Mouse (Mus musculus) stomach, postnatal 0 days (tissue): ENCODE results near the gene Gast. TPM values are rescaled to one million over a fixed set of nuclear protein-coding genes. Genes with fewer than 3 reads are reported as not detected.
A peak's percentile ranks its signal among the peaks of the same experiment; 100 is the strongest.

Source experiments
- ATAC-seq: fragments of 200-750 bp; cut with Nextera tagmentation; 2 replicates; pipeline ENCODE4 v1.8.0; 2017; ENCODE audit not compliant: low FRiP score, low TSS enrichment
- DNase-seq: peaks from one replicate; pipeline ENCODE4 v3.0.0-alpha.2; 2016; ENCODE audit warnings: low spot score
- H3K27ac ChIP-seq: fragments of 300-500 bp; sonication (generic); replicated peaks from 2 replicates; pipeline ENCODE4 v1.5.1; 2014; ENCODE audit warnings: mild to moderate bottlenecking, control low read depth
- H3K27me3 ChIP-seq: fragments of 300-500 bp; sonication (generic); 2 replicates; pipeline ENCODE4 v1.6.1; 2014; ENCODE audit warnings: low read length; ENCODE audit not compliant: control insufficient read depth, insufficient read depth
- H3K36me3 ChIP-seq: fragments of 300-500 bp; sonication (generic); 2 replicates; pipeline ENCODE4 v1.6.1; 2014; ENCODE audit warnings: low read length, mixed read lengths; ENCODE audit not compliant: control insufficient read depth, insufficient read depth
- H3K4me1 ChIP-seq: fragments of 300-500 bp; sonication (generic); replicated peaks from 2 replicates; pipeline ENCODE4 v1.6.1; 2014; ENCODE audit warnings: antibody characterized with exemption; ENCODE audit not compliant: control insufficient read depth, insufficient read depth
- H3K4me2 ChIP-seq: fragments of 300-500 bp; sonication (generic); replicated peaks from 2 replicates; pipeline ENCODE4 v1.6.1; 2014; ENCODE audit warnings: low read depth, mild to moderate bottlenecking, control low read depth, moderate library complexity
- H3K4me3 ChIP-seq: fragments of 300-500 bp; sonication (generic); 2 replicates; pipeline ENCODE4 v1.5.1; 2014; ENCODE audit warnings: low read depth, low read length, control low read depth
- H3K9ac ChIP-seq: fragments of 300-500 bp; sonication (generic); 2 replicates; pipeline ENCODE4 v1.6.1; 2014; ENCODE audit warnings: mild to moderate bottlenecking, low read length, control low read depth, mixed read lengths
- H3K9me3 ChIP-seq: fragments of 300-500 bp; sonication (generic); 2 replicates; pipeline ENCODE4 v1.6.1; 2016; ENCODE audit warnings: low read length; ENCODE audit not compliant: control insufficient read depth
- CTCF ChIP-seq: IDR thresholded peaks from 2 replicates; pipeline ENCODE4 v1.5.1; 2016; ENCODE audit warnings: antibody characterized with exemption, low read depth, mild to moderate bottlenecking, moderate library complexity
- EP300 ChIP-seq: optimal IDR thresholded peaks from 2 replicates; pipeline ENCODE3; 2016; ENCODE audit warnings: antibody characterized with exemption
- WGBS: fragments of 180-500 bp; shearing (Covaris S2); extraction: QIAGEN DNeasy Blood & Tissue Kit; methylation state at CpG from one replicate; pipeline ENCODE4 v1.1.7; 2014; 5-methylcytosine and 5-hydroxymethylcytosine counted together
- polyA plus RNA-seq: library from polyadenylated mRNA; unstranded; fragments of >200 nt; fragmentation: Nextera tagmentation; extraction: Ambion mirVana; gene quantifications from 2 replicates; pipeline ENCODE4 v1.2.1, GENCODE M21; 2015

The Gast gene
- polyA plus RNA-seq, result 52.0 and 84.7 TPM in 2 replicates

DNA sequence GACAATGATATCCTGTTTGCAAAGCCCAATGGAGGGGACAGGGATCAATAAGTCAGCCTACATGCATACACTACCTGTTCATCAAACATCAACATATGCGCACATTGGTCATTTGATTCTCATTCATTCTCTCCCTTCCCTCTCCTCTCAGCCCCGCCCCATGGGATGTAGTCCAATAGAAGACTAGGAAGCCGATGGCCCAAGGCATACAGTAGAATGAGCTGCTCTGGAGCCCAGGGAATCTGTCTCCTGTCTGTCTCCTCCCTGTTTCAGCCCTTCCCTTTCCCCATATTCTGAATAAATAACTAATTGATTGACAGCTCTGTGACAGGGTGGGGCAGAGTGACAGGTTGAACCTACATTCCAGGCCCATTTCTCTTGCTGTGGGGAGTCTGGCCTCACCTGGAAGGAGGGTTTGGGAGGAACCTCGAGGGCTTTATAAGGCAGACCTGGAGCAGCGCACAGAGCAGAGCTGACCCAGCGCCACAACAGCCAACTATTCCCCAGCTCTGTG, at the start of gene Gast:
Gene Gast (plus strand): TSS at position 464 of the 514 bp plus-strand sequence.
- DNase-seq (no peak), ATAC-seq (no peak)
- H3K9me3 ChIP-seq, result no peaks in the 10 kb centered on the region
- no peak within 1 kb of the TSS for H3K27ac ChIP-seq
- WGBS, result 71% methylated on average over 6 of the region's 6 CpGs
- no peaks in the 10 kb centered on the region for H3K36me3 ChIP-seq
- H3K4me2 ChIP-seq, result no peak within 1 kb of the TSS
- no peak within 1 kb of the TSS for H3K9ac ChIP-seq
- no peaks in the 10 kb centered on the region for H3K27me3 ChIP-seq
- H3K4me1 ChIP-seq, result no peaks in the 10 kb centered on the region
- no peak within 1 kb of the TSS for H3K4me3 ChIP-seq
- TF ChIP-seq EP300 (no peak), CTCF (no peak)

DNA sequence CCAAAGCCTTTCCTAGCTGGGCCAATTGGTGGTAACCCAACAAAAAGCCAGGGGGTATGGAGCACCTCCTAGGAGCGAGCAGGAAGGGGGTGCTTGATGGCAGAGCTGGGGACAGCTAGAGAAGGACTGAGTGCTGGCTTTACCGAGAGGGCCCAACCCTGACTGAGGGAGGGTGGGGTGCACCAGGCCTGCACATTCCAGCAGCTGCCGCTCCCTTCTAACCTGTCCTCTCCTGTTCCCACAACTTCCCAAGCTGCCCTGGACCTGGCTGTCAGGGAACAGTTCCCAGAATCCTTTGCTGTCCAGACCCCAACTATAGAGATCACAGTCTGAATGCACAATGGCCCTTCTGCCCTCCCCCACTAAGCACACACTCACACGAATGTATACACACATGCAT, 49.2 kb upstream of the Gast start:
- Histone ChIP-seq H3K36me3 (no peaks in the 10 kb centered on the region), H3K27ac (peak overlapping the region; percentile 98), H3K4me1 (0 out of 2 replicates have a peak, but pooled peaks cover 4% of the 10 kb centered on the region), H3K4me2 (no peak overlapping the region), H3K9me3 (no peaks in the 10 kb centered on the region), H3K4me3 (no peak overlapping the region), H3K27me3 (no peaks in the 10 kb centered on the region), H3K9ac (peak overlapping the region; percentile 35; the same call in 1 of the 2 replicates)
- ATAC-seq (peak; percentile 51), DNase-seq (peak; percentile 82)
- TF ChIP-seq EP300 (peak; percentile 83), CTCF (no peak)
- WGBS, result 56% methylated on average over 4 of the region's 4 CpGs

DNA sequence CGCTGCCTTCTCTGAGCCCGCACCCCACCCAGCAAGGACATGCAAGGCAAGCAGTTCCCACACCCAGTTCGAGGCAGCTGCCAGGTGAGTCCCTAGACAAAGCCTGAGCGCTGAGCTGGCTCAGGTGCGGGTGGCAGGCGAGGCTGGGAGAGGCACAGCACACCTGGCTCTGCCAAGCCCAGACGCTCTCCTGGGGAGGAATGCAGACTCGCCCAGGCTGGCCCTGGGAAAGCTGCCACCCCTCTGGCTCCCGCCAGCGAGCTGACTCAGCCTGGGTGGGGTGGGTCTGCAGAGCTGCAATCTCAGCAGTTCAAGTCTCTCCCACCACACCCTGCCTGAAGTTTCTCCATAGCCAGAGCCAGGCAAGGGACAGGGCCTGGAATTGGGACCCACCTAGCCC, 47.2 kb upstream of the Gast start:
- Histone ChIP-seq H3K4me3 (no peak overlapping the region), H3K36me3 (no peaks in the 10 kb centered on the region), H3K4me2 (no peak overlapping the region), H3K9ac (peak overlapping the region; percentile 27; the same call in 1 of the 2 replicates), H3K4me1 (peaks cover 8% of the 10 kb centered on the region; the same call in 1 of the 2 replicates), H3K9me3 (no peaks in the 10 kb centered on the region), H3K27me3 (no peaks in the 10 kb centered on the region), H3K27ac (peak overlapping the region; percentile 98)
- WGBS, result 27% methylated on average over 10 of the region's 10 CpGs
- TF ChIP-seq EP300 (peak; percentile 90), CTCF (no peak)
- DNase-seq (peak; percentile 97), ATAC-seq (peak; percentile 90)

DNA sequence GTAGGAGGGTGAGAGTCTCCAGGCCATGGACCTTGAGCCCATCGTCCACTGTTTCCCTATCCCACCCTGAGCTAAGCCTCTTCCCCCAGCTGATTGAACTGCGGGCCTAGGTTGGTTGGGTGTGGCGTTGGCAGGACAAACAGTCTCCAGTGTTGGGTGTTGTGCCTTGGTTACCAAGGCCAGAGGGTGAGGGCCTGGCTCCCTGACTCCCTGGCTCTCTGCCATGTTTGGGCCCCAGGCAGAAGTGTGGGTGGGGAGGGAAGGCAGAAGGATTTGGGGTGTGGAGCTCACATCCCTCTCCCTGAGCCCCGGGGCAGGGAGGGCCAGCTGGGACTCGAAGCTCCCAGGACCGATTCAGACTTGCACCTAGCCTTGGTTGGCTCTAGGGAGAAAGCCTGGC, 45.3 kb upstream of the Gast start:
- no peak overlapping the region for H3K4me2 ChIP-seq
- H3K4me1 ChIP-seq, result peaks cover 8% of the 10 kb centered on the region; the same call in 1 of the 2 replicates
- DNase-seq (peak; percentile 94), ATAC-seq (peak; percentile 83)
- no peaks in the 10 kb centered on the region for H3K9me3 ChIP-seq
- H3K27me3 ChIP-seq, result no peaks in the 10 kb centered on the region
- H3K36me3 ChIP-seq, result no peaks in the 10 kb centered on the region
- peak overlapping the region; percentile 39 for H3K9ac ChIP-seq
- TF ChIP-seq EP300 (peak; percentile 97), CTCF (no peak; the same call in 1 of the 2 replicates)
- WGBS, result 47% methylated on average over 6 of the region's 6 CpGs
- peak overlapping the region; percentile 98 for H3K27ac ChIP-seq
- H3K4me3 ChIP-seq, result no peak overlapping the region

GRCm38 (mm10) chr11:100290235-100290634, 44.0 kb upstream of the Gast start:
- TF ChIP-seq EP300 (no peak), CTCF (no peak)
- ATAC-seq (no peak), DNase-seq (peak; percentile 52)
- H3K4me1 ChIP-seq, result peaks cover 8% of the 10 kb centered on the region; the same call in 1 of the 2 replicates
- 15% methylated on average over 5 of the region's 5 CpGs for WGBS
- H3K4me3 ChIP-seq, result no peak overlapping the region
- no peak overlapping the region for H3K4me2 ChIP-seq
- peak overlapping the region; percentile 98 for H3K27ac ChIP-seq
- H3K27me3 ChIP-seq, result no peaks in the 10 kb centered on the region
- no peaks in the 10 kb centered on the region for H3K9me3 ChIP-seq
- H3K36me3 ChIP-seq, result no peaks in the 10 kb centered on the region
- H3K9ac ChIP-seq, result peak overlapping the region; percentile 50

DNA sequence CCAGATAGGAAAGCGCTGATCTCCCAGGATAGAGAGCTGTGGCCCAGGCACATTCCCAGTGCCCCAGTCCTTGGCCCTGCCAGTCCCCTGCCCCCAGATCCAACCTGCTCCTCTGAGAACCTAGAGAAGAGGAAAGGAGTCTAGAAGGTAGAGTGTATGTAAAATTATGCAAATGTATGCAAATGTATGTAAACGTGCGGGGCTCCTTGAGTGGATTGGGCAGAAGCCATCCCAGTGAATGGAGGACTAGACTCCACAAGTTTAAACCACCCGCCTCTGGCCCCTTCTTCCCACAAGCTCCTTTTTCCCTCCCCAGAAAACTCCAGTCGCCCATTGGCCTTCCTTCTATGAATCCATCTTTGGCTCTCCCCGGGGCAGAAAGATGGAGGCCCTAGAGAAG, 41.3 kb upstream of the Gast start:
- 75% methylated on average over 6 of the region's 6 CpGs for WGBS
- Histone ChIP-seq H3K27ac (no peak overlapping the region; the same call in 1 of the 2 replicates), H3K4me1 (peaks cover 8% of the 10 kb centered on the region; the same call in 1 of the 2 replicates)

More for the DNA sequence above, 41.3 kb upstream of the Gast start:
- no peaks in the 10 kb centered on the region for H3K27me3 ChIP-seq
- no peak overlapping the region for H3K9ac ChIP-seq
- ATAC-seq (no peak), DNase-seq (no peak)
- no peaks in the 10 kb centered on the region for H3K36me3 ChIP-seq
- no peak overlapping the region for H3K4me3 ChIP-seq
- TF ChIP-seq EP300, result no peak
- no peak for TF ChIP-seq CTCF
- H3K9me3 ChIP-seq, result no peaks in the 10 kb centered on the region
- no peak overlapping the region for H3K4me2 ChIP-seq
